Mouse (Mus musculus) G1E (cell line): Measurements from ENCODE around the gene Trpm5. TPM values are rescaled to one million over a fixed set of nuclear protein-coding genes. Genes with fewer than 3 reads are reported as not detected.
A peak's percentile ranks its signal among the peaks of the same experiment; 100 is the strongest.

ENCODE experiments used
- ATAC-seq: 2 replicates; pipeline ENCODE4 v1.8.0; 2016; ENCODE audit warnings: mild to moderate bottlenecking; ENCODE audit not compliant: insufficient number of reproducible peaks, poor library complexity, low FRiP score, severe bottlenecking; ENCODE audit errors: extremely low read depth
- DNase-seq: peaks from one replicate; pipeline ENCODE4 v3.0.0; 2012; ENCODE audit warnings: low spot score
- H3K27me3 ChIP-seq: 2 replicates; pipeline ENCODE4 v1.6.1; 2012; ENCODE audit warnings: mild to moderate bottlenecking, low read length, inconsistent platforms; ENCODE audit not compliant: insufficient read depth
- H3K36me3 ChIP-seq: replicated peaks from 2 replicates; pipeline ENCODE3; 2012; ENCODE audit warnings: mild to moderate bottlenecking, inconsistent platforms
- H3K4me1 ChIP-seq: 2 replicates; pipeline ENCODE4 v1.6.1; 2012; ENCODE audit warnings: low read depth, low read length, inconsistent platforms, mixed read lengths; ENCODE audit not compliant: insufficient read depth
- H3K4me3 ChIP-seq: 2 replicates; pipeline ENCODE4 v1.5.1; 2012; ENCODE audit warnings: low read depth, mild to moderate bottlenecking, inconsistent platforms, low read length, moderate library complexity, mixed read lengths
- H3K9me3 ChIP-seq: replicated peaks from 2 replicates; pipeline ENCODE4 v1.6.1; 2012; ENCODE audit warnings: inconsistent platforms
- CTCF ChIP-seq: IDR thresholded peaks from 2 replicates; pipeline ENCODE4 v1.5.1; 2012; ENCODE audit warnings: low read depth, low read length, inconsistent platforms, mixed read lengths
- GATA1 ChIP-seq: IDR thresholded peaks from 2 replicates; pipeline ENCODE4 v1.6.1; 2012; ENCODE audit warnings: borderline replicate concordance, low read length, inconsistent platforms, mixed read lengths
- GATA2 ChIP-seq: IDR thresholded peaks from 2 replicates; pipeline ENCODE4 v1.6.1; 2012; ENCODE audit warnings: low read depth, low read length, inconsistent platforms, borderline replicate concordance
- POLR2AphosphoS5 ChIP-seq: IDR thresholded peaks from 2 replicates; pipeline ENCODE4 v1.6.1; 2012; ENCODE audit warnings: low read depth, low read length, inconsistent platforms; ENCODE audit not compliant: insufficient replicate concordance
- TAL1 ChIP-seq: conservative IDR thresholded peaks from 2 replicates; pipeline ENCODE4 v1.6.1; 2012; ENCODE audit warnings: low read depth, low read length, inconsistent platforms, mixed read lengths
- polyA plus RNA-seq: library from polyadenylated mRNA; stranded (reverse); fragments of >175 nt; gene quantifications from 2 replicates; pipeline ENCODE4 v1.2.3, GENCODE M21; 2012
- total RNA-seq, 2 experiments: library from RNA; stranded (forward) in 1 of 2; stranded (reverse) in 1 of 2; fragments of 200-1000 nt in 1 of 2; fragments of >200 nt in 1 of 2; fragmentation: Nextera tagmentation in 1 of 2; gene quantifications; 2 replicates each; pipeline ENCODE4 v1.2.3; 2014 to 2017

The Trpm5 gene
- total RNA-seq (2014; fragmentation: Nextera tagmentation) (not detected in 2 replicates), total RNA-seq (2017) (0.12 and 0.33 TPM in 2 replicates), polyA plus RNA-seq (not detected in 2 replicates)

- TF ChIP-seq GATA2 (no peak), POLR2AphosphoS5 (no peak), TAL1 (no peak), GATA1 (no peak), CTCF (peak; percentile 60)
- ATAC-seq (no peak), DNase-seq (peak; percentile 32)
- Histone ChIP-seq H3K4me3 (no peak within 1 kb of the TSS), H3K4me1 (no peaks in the 10 kb centered on the region), H3K36me3 (no peaks in the 10 kb centered on the region), H3K27me3 (peaks cover 14% of the 10 kb centered on the region), H3K9me3 (no peaks in the 10 kb centered on the region)
Measured at GRCm38 (mm10) chr7:143094592-143095553, at the start of gene Trpm5. TSS of gene Trpm5 (minus strand) at chr7:143094642.

- Histone ChIP-seq H3K4me3 (no peak overlapping the region), H3K9me3 (no peaks in the 10 kb centered on the region), H3K36me3 (no peaks in the 10 kb centered on the region), H3K27me3 (peaks cover 44% of the 10 kb centered on the region), H3K4me1 (no peaks in the 10 kb centered on the region)
- DNase-seq (no peak), ATAC-seq (no peak)
- TF ChIP-seq GATA1 (no peak), POLR2AphosphoS5 (no peak), CTCF (no peak), GATA2 (no peak), TAL1 (no peak)
Measured at GRCm38 (mm10) chr7:143142680-143143079, 48.2 kb upstream of the Trpm5 start.

GRCm38 (mm10) chr7:143139932-143140331 is 45.5 kb upstream of the Trpm5 start:
- Histone ChIP-seq H3K36me3 (no peaks in the 10 kb centered on the region), H3K27me3 (peaks cover 38% of the 10 kb centered on the region), H3K4me1 (no peaks in the 10 kb centered on the region), H3K4me3 (no peak overlapping the region), H3K9me3 (no peaks in the 10 kb centered on the region)
- no peak for ATAC-seq
- no peak for TF ChIP-seq GATA2
- no peak for TF ChIP-seq POLR2AphosphoS5
- no peak for TF ChIP-seq GATA1
- DNase-seq, result no peak

- TF ChIP-seq GATA1, result no peak
- TF ChIP-seq CTCF, result 0 out of 2 replicates have a peak, but pooled peaks have one; percentile 18
- H3K9me3 ChIP-seq, result no peaks in the 10 kb centered on the region
- no peak overlapping the region for H3K4me3 ChIP-seq
- ATAC-seq (no peak), DNase-seq (no peak)
- H3K27me3 ChIP-seq, result peaks cover 38% of the 10 kb centered on the region
- no peaks in the 10 kb centered on the region for H3K36me3 ChIP-seq
- no peaks in the 10 kb centered on the region for H3K4me1 ChIP-seq
Measured at GRCm38 (mm10) chr7:143138789-143139188, 44.3 kb upstream of the Trpm5 start.

GRCm38 (mm10) chr7:143136561-143136960 is 42.1 kb upstream of the Trpm5 start:
- H3K27me3 ChIP-seq, result peaks cover 38% of the 10 kb centered on the region

GRCm38 (mm10) chr7:143136125-143136524 is 41.7 kb upstream of the Trpm5 start:
- TF ChIP-seq CTCF (no peak), POLR2AphosphoS5 (no peak), GATA2 (no peak), TAL1 (no peak), GATA1 (no peak)
- ATAC-seq (no peak), DNase-seq (no peak)
- Histone ChIP-seq H3K36me3 (no peaks in the 10 kb centered on the region), H3K4me3 (no peak overlapping the region), H3K27me3 (peaks cover 38% of the 10 kb centered on the region), H3K4me1 (no peaks in the 10 kb centered on the region), H3K9me3 (no peaks in the 10 kb centered on the region)

More at GRCm38 (mm10) chr7:143136561-143136960, 42.1 kb upstream of the Trpm5 start:
- Histone ChIP-seq H3K36me3 (no peaks in the 10 kb centered on the region), H3K4me3 (no peak overlapping the region), H3K4me1 (no peaks in the 10 kb centered on the region), H3K9me3 (no peaks in the 10 kb centered on the region)
- no peak for ATAC-seq
- TF ChIP-seq GATA2 (no peak), TAL1 (no peak), GATA1 (no peak), POLR2AphosphoS5 (no peak), CTCF (no peak)
- no peak for DNase-seq

- H3K4me3 ChIP-seq, result no peak overlapping the region
- peaks cover 24% of the 10 kb centered on the region for H3K27me3 ChIP-seq
- DNase-seq (no peak), ATAC-seq (no peak)
- no peaks in the 10 kb centered on the region for H3K4me1 ChIP-seq
- TF ChIP-seq GATA2 (no peak), TAL1 (no peak), CTCF (no peak), GATA1 (no peak), POLR2AphosphoS5 (no peak)
- no peaks in the 10 kb centered on the region for H3K36me3 ChIP-seq
- H3K9me3 ChIP-seq, result no peaks in the 10 kb centered on the region
Measured at GRCm38 (mm10) chr7:143132815-143133214, 38.4 kb upstream of the Trpm5 start.
